In the genomic region with DNA sequence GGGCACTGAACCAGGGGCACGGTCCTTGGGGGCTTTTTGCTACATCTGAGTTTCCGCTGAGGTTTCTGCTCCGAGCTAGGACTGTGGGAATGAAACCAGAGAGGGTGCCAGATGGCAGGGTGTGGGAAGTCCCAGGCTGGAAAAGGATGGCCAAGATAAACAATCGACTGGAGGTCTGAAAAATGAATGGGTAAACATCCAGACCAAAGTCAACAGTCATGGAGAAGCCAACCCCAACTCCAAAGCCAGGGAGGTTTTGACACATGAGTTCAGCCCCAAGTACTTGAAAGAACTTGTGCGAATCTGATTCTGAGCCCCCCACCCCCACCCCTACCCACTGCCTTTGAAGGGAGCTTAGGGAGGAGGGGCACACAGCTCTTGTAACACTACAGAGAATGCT, we compare ENCODE assay signal across 8 mouse cellular contexts. TPM values are rescaled to one million over a fixed set of nuclear protein-coding genes. Genes with fewer than 3 reads are reported as not detected.
DNase-seq lines count a peak whose midpoint lies in the region; ATAC-seq lines count a peak whose summit lies in the region.

No protein-coding gene starts in this region.

- no peak overlapping the region for H3K9ac ChIP-seq in midbrain, embryonic 11.5 days (ENCODE audit: low read length)
- H3K9ac ChIP-seq in midbrain, embryonic 15.5 days = no peak overlapping the region
- H3K9ac ChIP-seq in embryonic facial prominence, embryonic 14.5 days (ENCODE audit: low read depth, low read length) = no peak overlapping the region
- no peak overlapping the region for H3K9ac ChIP-seq in kidney, embryonic 16.5 days (replicated peaks; ENCODE audit: low read length)
- no peak overlapping the region for H3K9ac ChIP-seq in stomach, embryonic 16.5 days (ENCODE audit: low read length)
- H3K9ac ChIP-seq in forebrain, embryonic 11.5 days (ENCODE audit: low read length) = no peak overlapping the region

- DNase-seq in midbrain, embryonic 11.5 days (ENCODE audit: low spot score, missing footprints) = peak; percentile 44
- DNase-seq in embryonic facial prominence, embryonic 14.5 days (ENCODE audit: low spot score) = peak; percentile 91
- DNase-seq in forebrain, embryonic 11.5 days (ENCODE audit: low spot score) = no peak
- no peak for DNase-seq in urinary bladder, postnatal 25 days (ENCODE audit: low spot score)

- ATAC-seq in midbrain, embryonic 11.5 days (ENCODE audit: low FRiP score) = peak; percentile 42
- no peak for ATAC-seq in midbrain, embryonic 15.5 days (replicated peaks)
- ATAC-seq in embryonic facial prominence, embryonic 14.5 days (ENCODE audit: low read depth) = peak; percentile 85
- ATAC-seq in kidney, embryonic 16.5 days (ENCODE audit: low FRiP score, low TSS enrichment) = peak; percentile 66
- ATAC-seq in stomach, embryonic 16.5 days (ENCODE audit: insufficient read depth, low FRiP score) = peak; percentile 61; the same call in 1 of the 2 replicates
- no peak for ATAC-seq in forebrain, embryonic 11.5 days (replicated peaks; ENCODE audit: low FRiP score)
- no peak for ATAC-seq in megakaryocyte-erythroid progenitor cell, adult 5-6 weeks (replicated peaks; ENCODE audit: low FRiP score, low TSS enrichment, poor library complexity, severe bottlenecking)

- H3K4me1 ChIP-seq in midbrain, embryonic 11.5 days (ENCODE audit: control insufficient read depth, insufficient read depth, low read length) = no peaks in the 10 kb centered on the region
- H3K4me1 ChIP-seq in midbrain, embryonic 15.5 days = peaks cover 5% of the 10 kb centered on the region; the same call in 1 of the 2 replicates
- peaks cover 40% of the 10 kb centered on the region for H3K4me1 ChIP-seq in embryonic facial prominence, embryonic 14.5 days (ENCODE audit: control insufficient read depth, insufficient read depth, low read length)
- peaks cover 55% of the 10 kb centered on the region for H3K4me1 ChIP-seq in kidney, embryonic 16.5 days (ENCODE audit: insufficient read depth, low read length)
- peaks cover 35% of the 10 kb centered on the region for H3K4me1 ChIP-seq in stomach, embryonic 16.5 days (ENCODE audit: control insufficient read depth, insufficient read depth, low read length)
- H3K4me1 ChIP-seq in forebrain, embryonic 11.5 days (replicated peaks; ENCODE audit: control insufficient read depth, insufficient read depth, low read length) = peaks cover 5% of the 10 kb centered on the region; the same call in 1 of the 2 replicates

- no peak overlapping the region for H3K27ac ChIP-seq in midbrain, embryonic 11.5 days (ENCODE audit: low read depth, low read length)
- H3K27ac ChIP-seq in midbrain, embryonic 15.5 days = no peak overlapping the region
- H3K27ac ChIP-seq in embryonic facial prominence, embryonic 14.5 days (replicated peaks; ENCODE audit: low read depth, low read length) = peak overlapping the region; percentile 22; the same call in 1 of the 2 replicates
- peak overlapping the region; percentile 76 for H3K27ac ChIP-seq in kidney, embryonic 16.5 days (ENCODE audit: low read length)
- peak overlapping the region; percentile 64 for H3K27ac ChIP-seq in stomach, embryonic 16.5 days (ENCODE audit: low read length)
- H3K27ac ChIP-seq in forebrain, embryonic 11.5 days (ENCODE audit: low read depth, low read length) = no peak overlapping the region

- WGBS in midbrain, embryonic 11.5 days = 62% methylated on average over 5 of the region's 5 CpGs
- WGBS in midbrain, embryonic 15.5 days = 66% methylated on average over 5 of the region's 5 CpGs
- 24% methylated on average over 5 of the region's 5 CpGs for WGBS in embryonic facial prominence, embryonic 14.5 days
- 17% methylated on average over 5 of the region's 5 CpGs for WGBS in kidney, embryonic 16.5 days
- 26% methylated on average over 5 of the region's 5 CpGs for WGBS in stomach, embryonic 16.5 days
- WGBS in forebrain, embryonic 11.5 days = 74% methylated on average over 5 of the region's 5 CpGs

- no peaks in the 10 kb centered on the region for H3K27me3 ChIP-seq in midbrain, embryonic 11.5 days (ENCODE audit: control insufficient read depth, insufficient read depth, low read length)
- H3K27me3 ChIP-seq in midbrain, embryonic 15.5 days (replicated peaks) = no peaks in the 10 kb centered on the region
- H3K27me3 ChIP-seq in embryonic facial prominence, embryonic 14.5 days (replicated peaks; ENCODE audit: control insufficient read depth, insufficient read depth, low read length) = no peaks in the 10 kb centered on the region
- H3K27me3 ChIP-seq in kidney, embryonic 16.5 days (ENCODE audit: insufficient read depth, low read length) = no peaks in the 10 kb centered on the region
- H3K27me3 ChIP-seq in stomach, embryonic 16.5 days (ENCODE audit: control insufficient read depth, insufficient read depth, low read length) = no peaks in the 10 kb centered on the region
- no peaks in the 10 kb centered on the region for H3K27me3 ChIP-seq in forebrain, embryonic 11.5 days (ENCODE audit: control insufficient read depth, insufficient read depth, low read length)

- no peaks in the 10 kb centered on the region for H3K9me3 ChIP-seq in midbrain, embryonic 11.5 days (ENCODE audit: control insufficient read depth, low read length)
- H3K9me3 ChIP-seq in midbrain, embryonic 15.5 days = no peaks in the 10 kb centered on the region
- H3K9me3 ChIP-seq in embryonic facial prominence, embryonic 14.5 days (ENCODE audit: control insufficient read depth, low read length) = 0 out of 2 replicates have a peak, but pooled peaks cover 5% of the 10 kb centered on the region
- H3K9me3 ChIP-seq in kidney, embryonic 16.5 days (ENCODE audit: low read length) = no peaks in the 10 kb centered on the region; the same call in 1 of the 2 replicates
- H3K9me3 ChIP-seq in stomach, embryonic 16.5 days (replicated peaks; ENCODE audit: control insufficient read depth, low read length) = peaks cover 4% of the 10 kb centered on the region
- no peaks in the 10 kb centered on the region for H3K9me3 ChIP-seq in forebrain, embryonic 11.5 days (ENCODE audit: control insufficient read depth, low read length)

- H3K36me3 ChIP-seq in midbrain, embryonic 11.5 days (ENCODE audit: control insufficient read depth, insufficient read depth, low read length) = no peaks in the 10 kb centered on the region
- H3K36me3 ChIP-seq in midbrain, embryonic 15.5 days (replicated peaks) = no peaks in the 10 kb centered on the region
- no peaks in the 10 kb centered on the region for H3K36me3 ChIP-seq in embryonic facial prominence, embryonic 14.5 days (ENCODE audit: control insufficient read depth, insufficient read depth, low read length)
- no peaks in the 10 kb centered on the region for H3K36me3 ChIP-seq in kidney, embryonic 16.5 days (ENCODE audit: insufficient read depth, low read length)
- no peaks in the 10 kb centered on the region for H3K36me3 ChIP-seq in stomach, embryonic 16.5 days (ENCODE audit: control insufficient read depth, insufficient read depth, low read length)
- H3K36me3 ChIP-seq in forebrain, embryonic 11.5 days (ENCODE audit: control insufficient read depth, insufficient read depth, low read length) = no peaks in the 10 kb centered on the region

- H3K4me2 ChIP-seq in midbrain, embryonic 11.5 days = no peak overlapping the region
- no peak overlapping the region for H3K4me2 ChIP-seq in midbrain, embryonic 15.5 days
- no peak overlapping the region for H3K4me2 ChIP-seq in embryonic facial prominence, embryonic 14.5 days (ENCODE audit: low read depth, low read length)
- no peak overlapping the region for H3K4me2 ChIP-seq in kidney, embryonic 16.5 days (replicated peaks; ENCODE audit: low read depth, low read length)
- H3K4me2 ChIP-seq in stomach, embryonic 16.5 days (ENCODE audit: low read depth, low read length) = no peak overlapping the region
- no peak overlapping the region for H3K4me2 ChIP-seq in forebrain, embryonic 11.5 days (ENCODE audit: low read depth, low read length, severe bottlenecking)

- H3K4me3 ChIP-seq in midbrain, embryonic 11.5 days (ENCODE audit: low read depth, low read length) = no peak overlapping the region
- no peak overlapping the region for H3K4me3 ChIP-seq in midbrain, embryonic 15.5 days
- H3K4me3 ChIP-seq in embryonic facial prominence, embryonic 14.5 days (ENCODE audit: low read depth, low read length) = no peak overlapping the region
- H3K4me3 ChIP-seq in kidney, embryonic 16.5 days (ENCODE audit: low read length) = no peak overlapping the region
- H3K4me3 ChIP-seq in stomach, embryonic 16.5 days (replicated peaks; ENCODE audit: low read length) = no peak overlapping the region
- H3K4me3 ChIP-seq in forebrain, embryonic 11.5 days (ENCODE audit: low read depth, low read length) = no peak overlapping the region

RNA-seq across cellular contexts. Expression of a gene that starts 44.7 kb away (rescaled TPM):
- polyA plus RNA-seq in midbrain, embryonic 11.5 days (2014; fragmentation: Nextera tagmentation; extraction: Ambion mirVana) = 148 and 150 TPM in 2 replicates
- polyA plus RNA-seq in midbrain, embryonic 15.5 days (2015; fragmentation: Nextera tagmentation; extraction: Ambion mirVana) = 124 and 125 TPM in 2 replicates
- 148 and 169 TPM in 2 replicates for polyA plus RNA-seq in embryonic facial prominence, embryonic 14.5 days (2014; fragmentation: Nextera tagmentation; extraction: Ambion mirVana)
- polyA plus RNA-seq in kidney, embryonic 16.5 days (2015; fragmentation: Nextera tagmentation; extraction: Ambion mirVana) = 166 and 167 TPM in 2 replicates
- 157 and 160 TPM in 2 replicates for polyA plus RNA-seq in stomach, embryonic 16.5 days (2015; fragmentation: Nextera tagmentation; extraction: Ambion mirVana)
- 150 and 168 TPM in 2 replicates for polyA plus RNA-seq in forebrain, embryonic 11.5 days (2014; fragmentation: Nextera tagmentation; extraction: Ambion mirVana)
- total RNA-seq in megakaryocyte-erythroid progenitor cell, adult 5-6 weeks (2014; fragmentation: Nextera tagmentation) = 103 and 128 TPM in 2 replicates
- 73.6 and 186 TPM in 2 replicates for total RNA-seq in megakaryocyte-erythroid progenitor cell, adult 5-6 weeks (2017)

RNA-seq across cellular contexts. Expression of a gene that starts 55.5 kb away (rescaled TPM):
- 49.7 and 53.8 TPM in 2 replicates for polyA plus RNA-seq in midbrain, embryonic 11.5 days (2014; fragmentation: Nextera tagmentation; extraction: Ambion mirVana)
- polyA plus RNA-seq in midbrain, embryonic 15.5 days (2015; fragmentation: Nextera tagmentation; extraction: Ambion mirVana) = 30.2 and 33.6 TPM in 2 replicates
- 76.2 and 89.1 TPM in 2 replicates for polyA plus RNA-seq in embryonic facial prominence, embryonic 14.5 days (2014; fragmentation: Nextera tagmentation; extraction: Ambion mirVana)
- polyA plus RNA-seq in kidney, embryonic 16.5 days (2015; fragmentation: Nextera tagmentation; extraction: Ambion mirVana) = 85.1 and 87.0 TPM in 2 replicates
- polyA plus RNA-seq in stomach, embryonic 16.5 days (2015; fragmentation: Nextera tagmentation; extraction: Ambion mirVana) = 82.6 and 84.9 TPM in 2 replicates
- polyA plus RNA-seq in forebrain, embryonic 11.5 days (2014; fragmentation: Nextera tagmentation; extraction: Ambion mirVana) = 59.3 and 61.5 TPM in 2 replicates
- 21.4 and 29.3 TPM in 2 replicates for total RNA-seq in megakaryocyte-erythroid progenitor cell, adult 5-6 weeks (2014; fragmentation: Nextera tagmentation)
- 37.2 and 52.9 TPM in 2 replicates for total RNA-seq in megakaryocyte-erythroid progenitor cell, adult 5-6 weeks (2017)

Comparison
In these comparisons a context has a peak if more than half of its experiments do, and no peak if none do; other contexts are left out.
1. ATAC-seq: peak in midbrain, embryonic 11.5 days (single experiment), embryonic facial prominence, embryonic 14.5 days (single experiment), kidney, embryonic 16.5 days (single experiment) and stomach, embryonic 16.5 days (single experiment); none in midbrain, embryonic 15.5 days (single experiment), forebrain, embryonic 11.5 days (single experiment) and megakaryocyte-erythroid progenitor cell, adult 5-6 weeks (single experiment).
2. DNase-seq: peak in midbrain, embryonic 11.5 days (single experiment) and embryonic facial prominence, embryonic 14.5 days (single experiment); none in forebrain, embryonic 11.5 days (single experiment) and urinary bladder, postnatal 25 days (single experiment).
3. H3K27ac ChIP-seq: peak in embryonic facial prominence, embryonic 14.5 days (single experiment), kidney, embryonic 16.5 days (single experiment) and stomach, embryonic 16.5 days (single experiment); none in midbrain, embryonic 11.5 days (single experiment), midbrain, embryonic 15.5 days (single experiment) and forebrain, embryonic 11.5 days (single experiment).